Mouse (Mus musculus) limb, embryonic 14.5 days (tissue): ENCODE measurements around the gene Gnl1. TPM values are rescaled to one million over a fixed set of nuclear protein-coding genes. Genes with fewer than 3 reads are reported as not detected.
A peak's percentile ranks its signal among the peaks of the same experiment; 100 is the strongest.

Experiments
- ATAC-seq: fragments of 200-750 bp; cut with Nextera tagmentation; 2 replicates; pipeline ENCODE4 v1.8.0; 2017; ENCODE audit warnings: low read depth, moderate number of reproducible peaks, moderate TSS enrichment; ENCODE audit not compliant: low FRiP score
- DNase-seq: peaks from one replicate; pipeline ENCODE4 v3.0.0-alpha.2; 2015; ENCODE audit warnings: low spot score
- H3K27ac ChIP-seq: fragments of 300-500 bp; sonication (generic); replicated peaks from 2 replicates; pipeline ENCODE4 v1.5.1; 2014; ENCODE audit warnings: low read depth, mild to moderate bottlenecking, low read length, moderate library complexity, mixed read lengths
- H3K27me3 ChIP-seq: fragments of 300-500 bp; sonication (generic); 2 replicates; pipeline ENCODE4 v1.6.1; 2014; ENCODE audit warnings: low read length, mixed read lengths; ENCODE audit not compliant: control insufficient read depth, insufficient read depth
- H3K36me3 ChIP-seq: fragments of 300-500 bp; sonication (generic); 2 replicates; pipeline ENCODE4 v1.6.1; 2014; ENCODE audit warnings: mild to moderate bottlenecking, low read length, moderate library complexity, mixed read lengths; ENCODE audit not compliant: control insufficient read depth, insufficient read depth
- H3K4me1 ChIP-seq: fragments of 300-500 bp; sonication (generic); 2 replicates; pipeline ENCODE4 v1.6.1; 2014; ENCODE audit warnings: antibody characterized with exemption, low read length, mixed read lengths; ENCODE audit not compliant: control insufficient read depth, insufficient read depth
- H3K4me2 ChIP-seq: fragments of 300-500 bp; sonication (generic); replicated peaks from 2 replicates; pipeline ENCODE4 v1.6.1; 2014; ENCODE audit warnings: low read depth, mild to moderate bottlenecking, low read length, moderate library complexity; ENCODE audit not compliant: severe bottlenecking
- H3K4me3 ChIP-seq: fragments of 300-500 bp; sonication (generic); replicated peaks from 2 replicates; pipeline ENCODE4 v1.5.1; 2014; ENCODE audit warnings: low read length
- H3K9ac ChIP-seq: fragments of 300-500 bp; sonication (generic); 2 replicates; pipeline ENCODE4 v1.6.1; 2014; ENCODE audit warnings: mild to moderate bottlenecking, low read depth, low read length, moderate library complexity; ENCODE audit not compliant: severe bottlenecking
- H3K9me3 ChIP-seq: fragments of 300-500 bp; sonication (generic); 2 replicates; pipeline ENCODE4 v1.6.1; 2016; ENCODE audit warnings: low read length; ENCODE audit not compliant: control insufficient read depth
- POLR2A ChIP-seq: fragments of 200-500 bp; IDR thresholded peaks from 2 replicates; pipeline ENCODE4 v1.8.0; 2012; ENCODE audit warnings: inconsistent platforms, mild to moderate bottlenecking, moderate library complexity, borderline replicate concordance; ENCODE audit not compliant: insufficient read depth, insufficient read length; ENCODE audit errors: extremely low read depth
- WGBS: fragments of 180-500 bp; shearing (Covaris S2); extraction: QIAGEN DNeasy Blood & Tissue Kit; methylation state at CpG from one replicate; pipeline ENCODE4 v1.1.7; 2014; 5-methylcytosine and 5-hydroxymethylcytosine counted together
- polyA plus RNA-seq, 2 experiments: library from polyadenylated mRNA; depleted of rRNA in 1 of 2; stranded (reverse) in 1 of 2; unstranded in 1 of 2; fragments of >200 nt; fragmentation: Nextera tagmentation in 1 of 2; extraction: Ambion mirVana in 1 of 2; gene quantifications; 2 replicates each; pipeline versions ENCODE4 v1.2.1 to v1.2.3; 2012 to 2014

Gnl1 gene
- polyA plus RNA-seq, 2 experiments: 41.8 to 43.4 TPM

GRCm38 (mm10) chr17:36014977-36015376 lies 35.3 kb downstream of the Gnl1 start:
- 90% methylated on average over 5 of the region's 5 CpGs for WGBS
- no peak overlapping the region for H3K4me3 ChIP-seq
- H3K9ac ChIP-seq: no peak overlapping the region
- no peak overlapping the region for H3K4me2 ChIP-seq
- DNase-seq (no peak), ATAC-seq (no peak)
- H3K4me1 ChIP-seq: no peaks in the 10 kb centered on the region
- no peak overlapping the region for H3K27ac ChIP-seq
- H3K27me3 ChIP-seq: no peaks in the 10 kb centered on the region
- H3K36me3 ChIP-seq: peaks cover 13% of the 10 kb centered on the region
- H3K9me3 ChIP-seq: no peaks in the 10 kb centered on the region
- TF ChIP-seq POLR2A: no peak

GRCm38 (mm10) chr17:36017046-36017445 lies 37.4 kb downstream of the Gnl1 start:
- WGBS: 85% methylated on average over 5 of the region's 5 CpGs
- no peak for DNase-seq
- no peak for ATAC-seq
- 0 out of 2 replicates have a peak, but pooled peaks cover 5% of the 10 kb centered on the region for H3K4me1 ChIP-seq
- no peaks in the 10 kb centered on the region for H3K27me3 ChIP-seq
- TF ChIP-seq POLR2A: no peak
- H3K4me2 ChIP-seq: no peak overlapping the region
- H3K36me3 ChIP-seq: peaks cover 13% of the 10 kb centered on the region
- no peaks in the 10 kb centered on the region for H3K9me3 ChIP-seq
- no peak overlapping the region for H3K27ac ChIP-seq
- H3K9ac ChIP-seq: no peak overlapping the region
- H3K4me3 ChIP-seq: no peak overlapping the region

- ATAC-seq (no peak), DNase-seq (no peak)
- 60% methylated on average over 2 of the region's 2 CpGs for WGBS
- Histone ChIP-seq H3K4me3 (no peak overlapping the region), H3K9me3 (no peaks in the 10 kb centered on the region), H3K4me2 (no peak overlapping the region), H3K9ac (no peak overlapping the region), H3K4me1 (0 out of 2 replicates have a peak, but pooled peaks cover 5% of the 10 kb centered on the region), H3K27ac (no peak overlapping the region), H3K27me3 (no peaks in the 10 kb centered on the region), H3K36me3 (peaks cover 13% of the 10 kb centered on the region)
- no peak for TF ChIP-seq POLR2A
Measured at GRCm38 (mm10) chr17:36018979-36019378, 39.3 kb downstream of the Gnl1 start.

DNA sequence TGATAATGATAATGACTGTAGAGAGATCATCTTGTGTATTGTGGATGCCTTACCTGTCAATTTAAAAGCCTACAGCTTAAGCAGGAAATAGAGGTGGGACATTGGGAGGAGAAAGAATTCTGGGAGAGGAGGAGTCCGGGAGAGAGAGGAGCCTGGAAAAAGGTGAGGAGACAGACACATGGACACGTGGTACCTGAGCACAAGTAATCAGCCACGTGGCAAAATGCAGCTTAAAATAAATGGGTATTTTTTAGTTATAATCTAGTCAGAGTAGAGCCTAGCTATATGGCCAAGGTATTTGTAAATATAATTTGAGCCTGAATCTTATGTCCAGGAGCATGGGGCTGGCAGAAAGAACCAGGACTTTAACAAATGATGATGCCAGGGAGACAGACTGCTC lies 39.9 kb downstream of the Gnl1 start:
- WGBS: 77% methylated on average over 3 of the region's 3 CpGs
- H3K4me3 ChIP-seq: no peak overlapping the region
- no peak for TF ChIP-seq POLR2A
- H3K9ac ChIP-seq: no peak overlapping the region
- ATAC-seq (no peak), DNase-seq (no peak)
- H3K9me3 ChIP-seq: no peaks in the 10 kb centered on the region
- H3K4me2 ChIP-seq: no peak overlapping the region
- H3K27ac ChIP-seq: no peak overlapping the region; the same call in 1 of the 2 replicates
- peaks cover 8% of the 10 kb centered on the region; the same call in 1 of the 2 replicates for H3K36me3 ChIP-seq
- 0 out of 2 replicates have a peak, but pooled peaks cover 5% of the 10 kb centered on the region for H3K4me1 ChIP-seq
- H3K27me3 ChIP-seq: no peaks in the 10 kb centered on the region

DNA sequence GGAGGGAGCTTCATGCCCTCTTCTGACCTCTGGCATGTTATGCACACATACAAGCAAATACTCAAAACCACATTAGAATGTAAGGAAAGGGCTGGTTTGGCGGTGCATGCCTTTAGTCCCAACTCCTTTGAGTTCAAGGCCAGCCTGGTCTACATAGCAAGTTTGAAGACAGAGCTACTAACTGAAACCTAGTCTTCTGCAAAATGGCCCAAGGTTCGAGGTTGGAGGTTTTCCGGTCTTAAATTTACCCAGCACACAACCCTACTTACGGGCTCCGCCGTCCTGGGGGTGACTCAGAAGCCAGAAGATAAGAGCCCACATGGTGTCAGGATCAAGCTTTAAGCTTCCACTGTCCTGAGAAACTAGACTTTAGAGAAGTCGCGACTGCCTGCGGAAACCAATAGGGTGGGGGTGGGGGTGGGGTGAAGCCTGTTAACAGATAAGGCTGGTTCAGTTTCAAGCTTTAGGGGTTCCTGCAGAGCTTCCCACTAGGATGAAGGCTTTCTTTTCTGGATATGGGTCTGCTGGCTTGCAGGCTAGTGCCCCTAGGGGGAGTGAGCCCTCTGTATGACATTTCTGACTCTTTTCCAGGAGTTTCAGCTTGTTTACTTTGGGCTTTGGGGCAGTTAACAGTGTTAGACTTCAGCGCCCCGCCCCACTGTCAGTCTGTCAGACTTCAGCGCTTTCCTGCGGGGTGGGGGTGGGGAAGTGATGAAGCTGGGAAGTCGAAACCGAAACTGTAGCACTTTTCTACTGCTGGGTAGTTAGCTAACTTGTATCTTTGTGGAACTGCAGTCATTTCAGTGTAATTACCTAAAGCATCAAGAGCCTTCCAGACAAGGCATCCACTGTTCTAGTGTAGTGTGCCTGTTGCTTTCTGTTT lies 40.8 kb downstream of the Gnl1 start, which contains the start of gene H2-T24:
H2-T24 (minus strand) TSS at position 370 of the 883 bp plus-strand sequence.
- H3K9ac ChIP-seq: no peak within 1 kb of the TSS
- no peak within 1 kb of the TSS; the same call in 1 of the 2 replicates for H3K4me3 ChIP-seq
- H3K27ac ChIP-seq: no peak within 1 kb of the TSS; the same call in 1 of the 2 replicates
- ATAC-seq: no peak
- H3K4me2 ChIP-seq: peak within 1 kb of the TSS; percentile 31
- no peaks in the 10 kb centered on the region for H3K27me3 ChIP-seq
- H3K36me3 ChIP-seq: 0 out of 2 replicates have a peak, but pooled peaks cover under 1% of the 10 kb centered on the region
- H3K9me3 ChIP-seq: no peaks in the 10 kb centered on the region
- no peak for TF ChIP-seq POLR2A
- DNase-seq: peak; percentile 21
- 45% methylated on average over 15 of the region's 15 CpGs for WGBS
- 0 out of 2 replicates have a peak, but pooled peaks cover 5% of the 10 kb centered on the region for H3K4me1 ChIP-seq
